Mouse (Mus musculus): ENCODE data around the gene Psd. TPM values are rescaled to one million over a fixed set of nuclear protein-coding genes. Genes with fewer than 3 reads are reported as not detected.
A peak's percentile ranks its signal among the peaks of the same experiment; 100 is the strongest.

Psd gene
- total and polyA plus RNA-seq, 2 experiments from 2014 or later = 179 to 471 TPM

DNA sequence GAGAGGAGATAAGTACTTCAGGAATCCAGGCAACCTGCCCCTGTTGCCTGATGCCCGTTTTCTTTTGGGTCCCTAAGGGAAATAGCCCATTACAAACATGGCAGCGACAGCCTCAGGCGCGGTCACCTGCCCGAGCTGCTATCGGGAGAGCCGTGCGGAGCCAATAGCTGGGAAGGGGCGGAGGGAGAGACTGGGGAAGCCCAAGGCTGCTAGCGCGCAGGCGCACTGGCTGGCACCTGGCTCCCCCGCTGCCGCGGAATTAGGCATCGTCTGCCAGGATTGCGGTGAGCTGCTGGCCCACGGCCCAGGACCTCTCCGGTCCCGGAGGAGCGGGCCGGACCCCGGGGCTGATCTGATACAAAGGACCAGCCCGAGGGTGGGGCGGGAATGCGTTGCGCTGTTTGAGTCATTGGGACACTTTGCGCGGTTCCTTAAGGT lies 29.8 kb upstream of the Psd start:
- ATAC-seq (ENCODE audit: low FRiP score) = peak; percentile 91
- Histone ChIP-seq H3K36me3 (ENCODE audit: insufficient read depth, low read length) (no peaks in the 10 kb centered on the region), H3K27me3 (ENCODE audit: insufficient read depth, low read length) (no peaks in the 10 kb centered on the region), H3K4me3 (ENCODE audit: low read depth, low read length) (peak overlapping the region; percentile 62), H3K27ac (ENCODE audit: low read depth, low read length) (no peak overlapping the region; the same call in 1 of the 2 replicates), H3K9ac (replicated peaks; ENCODE audit: low read length, poor library complexity, severe bottlenecking) (peak overlapping the region; percentile 71), H3K4me1 (ENCODE audit: insufficient read depth, low read length) (peaks cover 3% of the 10 kb centered on the region; the same call in 1 of the 2 replicates), H3K9me3 (ENCODE audit: low read length) (no peaks in the 10 kb centered on the region), H3K4me2 (ENCODE audit: low read depth, low read length, poor library complexity, severe bottlenecking) (peak overlapping the region; percentile 82)
- under 1% methylated on average over 29 of the region's 29 CpGs for whole genome bisulfite sequencing
- peak; percentile 95 for DNase-seq (ENCODE audit: low spot score)
- no peak for TF ChIP-seq CTCF (IDR thresholded peaks at IDR 0.05)

DNA sequence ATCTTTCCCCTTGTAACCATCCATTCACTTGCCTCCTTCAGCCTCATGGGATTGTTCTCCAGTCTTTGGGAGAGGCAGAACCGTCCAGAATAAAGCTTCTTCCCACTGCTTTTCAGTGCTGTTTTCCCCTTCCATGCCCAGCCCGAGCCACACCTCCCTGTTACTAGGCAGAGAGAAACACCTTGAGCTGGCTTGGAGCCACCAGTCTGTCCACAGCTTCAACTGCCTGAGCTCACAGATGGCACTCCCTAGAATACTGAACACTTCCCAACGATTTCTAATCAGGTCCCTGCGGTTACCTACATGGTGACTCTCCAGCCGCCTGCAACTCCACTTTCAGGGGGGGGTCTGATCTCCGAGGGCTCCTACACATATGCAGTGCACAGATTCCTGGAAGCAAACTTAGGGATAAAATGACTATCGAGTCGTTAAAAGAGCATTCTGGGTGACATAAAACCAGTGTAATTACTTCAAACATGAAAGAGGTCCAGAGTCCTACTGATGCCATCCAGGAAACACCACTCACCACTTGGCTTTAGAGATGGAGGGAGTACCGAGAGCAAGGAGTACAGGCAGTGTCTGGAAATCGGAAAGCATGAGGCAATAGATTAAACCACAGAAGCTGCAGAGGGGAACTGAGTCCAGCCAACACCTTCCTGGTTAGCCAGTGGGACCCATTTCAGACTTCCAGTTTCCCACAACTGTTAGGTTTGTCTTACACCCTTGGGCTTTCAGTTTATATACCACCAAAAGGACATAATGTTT lies 23.4 kb upstream of the Psd start, which contains the start of gene 2310034G01Rik:
TSS of gene 2310034G01Rik (minus strand) at position 135 of the 765 bp plus-strand sequence.
- no peak for ATAC-seq (ENCODE audit: low FRiP score)
- Histone ChIP-seq H3K4me3 (ENCODE audit: low read depth, low read length) (peak within 1 kb of the TSS; percentile 56), H3K4me2 (ENCODE audit: low read depth, low read length, poor library complexity, severe bottlenecking) (peak within 1 kb of the TSS; percentile 56), H3K9me3 (ENCODE audit: low read length) (no peaks in the 10 kb centered on the region), H3K27ac (ENCODE audit: low read depth, low read length) (peak within 1 kb of the TSS; percentile 88), H3K27me3 (ENCODE audit: insufficient read depth, low read length) (no peaks in the 10 kb centered on the region), H3K4me1 (ENCODE audit: insufficient read depth, low read length) (peaks cover 8% of the 10 kb centered on the region; the same call in 1 of the 2 replicates), H3K36me3 (ENCODE audit: insufficient read depth, low read length) (no peaks in the 10 kb centered on the region), H3K9ac (replicated peaks; ENCODE audit: low read length, poor library complexity, severe bottlenecking) (peak within 1 kb of the TSS; percentile 80)
- WGBS = 65% methylated on average over 10 of the region's 10 CpGs
- no peak for DNase-seq (ENCODE audit: low spot score)
- no peak for TF ChIP-seq CTCF (IDR thresholded peaks at IDR 0.05)

- Histone ChIP-seq H3K36me3 (ENCODE audit: insufficient read depth, low read length) (no peaks in the 10 kb centered on the region), H3K27ac (ENCODE audit: low read depth, low read length) (peak overlapping the region; percentile 88), H3K9me3 (ENCODE audit: low read length) (no peaks in the 10 kb centered on the region), H3K4me3 (ENCODE audit: low read depth, low read length) (peak overlapping the region; percentile 56), H3K4me2 (ENCODE audit: low read depth, low read length, poor library complexity, severe bottlenecking) (peak overlapping the region; percentile 56), H3K4me1 (ENCODE audit: insufficient read depth, low read length) (peaks cover 8% of the 10 kb centered on the region; the same call in 1 of the 2 replicates), H3K27me3 (ENCODE audit: insufficient read depth, low read length) (no peaks in the 10 kb centered on the region), H3K9ac (replicated peaks; ENCODE audit: low read length, poor library complexity, severe bottlenecking) (peak overlapping the region; percentile 80)
- no peak for TF ChIP-seq CTCF (IDR thresholded peaks at IDR 0.05)
- 24% methylated on average over 6 of the region's 6 CpGs for WGBS
- ATAC-seq (ENCODE audit: low FRiP score) (0 out of 2 replicates have a peak, but pooled peaks have one; percentile 12), DNase-seq (ENCODE audit: low spot score) (no peak)
Measured at GRCm38 (mm10) chr19:46349550-46349949, 22.6 kb upstream of the Psd start.

- Histone ChIP-seq H3K4me2 (ENCODE audit: low read depth, low read length, poor library complexity, severe bottlenecking) (peak overlapping the region; percentile 56), H3K36me3 (ENCODE audit: insufficient read depth, low read length) (no peaks in the 10 kb centered on the region), H3K9me3 (ENCODE audit: low read length) (no peaks in the 10 kb centered on the region), H3K4me3 (ENCODE audit: low read depth, low read length) (peak overlapping the region; percentile 56), H3K9ac (replicated peaks; ENCODE audit: low read length, poor library complexity, severe bottlenecking) (peak overlapping the region; percentile 80), H3K4me1 (ENCODE audit: insufficient read depth, low read length) (peaks cover 8% of the 10 kb centered on the region; the same call in 1 of the 2 replicates), H3K27ac (ENCODE audit: low read depth, low read length) (peak overlapping the region; percentile 88), H3K27me3 (ENCODE audit: insufficient read depth, low read length) (no peaks in the 10 kb centered on the region)
- peak; percentile 95 for ATAC-seq (ENCODE audit: low FRiP score)
- WGBS = under 1% methylated on average over 71 of the region's 78 CpGs
- DNase-seq (ENCODE audit: low spot score) = peak; percentile 93
- no peak; the same call in 1 of the 2 replicates for TF ChIP-seq CTCF (IDR thresholded peaks at IDR 0.05)
Measured at GRCm38 (mm10) chr19:46348761-46349458, 22.0 kb upstream of the Psd start.

- no peaks in the 10 kb centered on the region for H3K9me3 ChIP-seq (ENCODE audit: low read length)
- H3K4me1 ChIP-seq (ENCODE audit: insufficient read depth, low read length) = peaks cover 8% of the 10 kb centered on the region; the same call in 1 of the 2 replicates
- TF ChIP-seq CTCF (IDR thresholded peaks at IDR 0.05) = no peak
- peak overlapping the region; percentile 80 for H3K9ac ChIP-seq (replicated peaks; ENCODE audit: low read length, poor library complexity, severe bottlenecking)
- H3K27me3 ChIP-seq (ENCODE audit: insufficient read depth, low read length) = no peaks in the 10 kb centered on the region
- peak overlapping the region; percentile 56 for H3K4me2 ChIP-seq (ENCODE audit: low read depth, low read length, poor library complexity, severe bottlenecking)
- peak overlapping the region; percentile 88 for H3K27ac ChIP-seq (ENCODE audit: low read depth, low read length)
- WGBS = 29% methylated on average over 14 of the region's 14 CpGs
- ATAC-seq (ENCODE audit: low FRiP score) (no peak), DNase-seq (ENCODE audit: low spot score) (peak; percentile 48)
- H3K36me3 ChIP-seq (ENCODE audit: insufficient read depth, low read length) = no peaks in the 10 kb centered on the region
- H3K4me3 ChIP-seq (ENCODE audit: low read depth, low read length) = peak overlapping the region; percentile 56
Measured at GRCm38 (mm10) chr19:46347936-46348668, 21.1 kb upstream of the Psd start.

Measured in midbrain, postnatal 0 days (tissue).